Mouse (Mus musculus) liver, postnatal 0 days (tissue): ENCODE measurements around the gene Ston1. TPM values are rescaled to one million over a fixed set of nuclear protein-coding genes. Genes with fewer than 3 reads are reported as not detected.

Source experiments
- ATAC-seq: fragments of 200-750 bp; cut with Nextera tagmentation; 2 replicates; pipeline ENCODE4 v1.8.0; 2017; ENCODE audit warnings: mild to moderate bottlenecking, moderate library complexity
- DNase-seq: peaks from one replicate; pipeline ENCODE4 v3.0.0-alpha.2; 2016
- H3K27ac ChIP-seq: fragments of 300-500 bp; sonication (generic); 2 replicates; pipeline ENCODE4 v1.5.1; 2014; ENCODE audit warnings: antibody characterized with exemption, moderate library complexity, mild to moderate bottlenecking, low read depth
- H3K27me3 ChIP-seq: fragments of 300-500 bp; sonication (generic); 2 replicates; pipeline ENCODE4 v1.6.1; 2014; ENCODE audit warnings: low read length, control low read depth, mixed read lengths; ENCODE audit not compliant: insufficient read depth
- H3K36me3 ChIP-seq: fragments of 300-500 bp; sonication (generic); replicated peaks from 2 replicates; pipeline ENCODE4 v1.6.1; 2014; ENCODE audit warnings: mild to moderate bottlenecking, control low read depth, low read length, moderate library complexity, mixed read lengths; ENCODE audit not compliant: insufficient read depth
- H3K4me1 ChIP-seq: fragments of 300-500 bp; sonication (generic); 2 replicates; pipeline ENCODE4 v1.6.1; 2014; ENCODE audit warnings: antibody characterized with exemption, mild to moderate bottlenecking, control low read depth; ENCODE audit not compliant: insufficient read depth
- H3K4me2 ChIP-seq: fragments of 300-500 bp; sonication (generic); 2 replicates; pipeline ENCODE4 v1.6.1; 2014; ENCODE audit warnings: low read depth, mild to moderate bottlenecking, low read length, moderate library complexity, mixed read lengths
- H3K4me3 ChIP-seq: fragments of 300-500 bp; sonication (generic); 2 replicates; pipeline ENCODE4 v1.5.1; 2014; ENCODE audit warnings: low read depth, low read length
- H3K9ac ChIP-seq: fragments of 300-500 bp; sonication (generic); replicated peaks from 2 replicates; pipeline ENCODE4 v1.6.1; 2014; ENCODE audit warnings: mild to moderate bottlenecking, moderate library complexity
- H3K9me3 ChIP-seq: fragments of 300-500 bp; sonication (generic); 2 replicates; pipeline ENCODE4 v1.6.1; 2016; ENCODE audit warnings: mild to moderate bottlenecking, control low read depth, low read length, mixed read lengths
- CTCF ChIP-seq: sonication (generic); IDR thresholded peaks from 2 replicates; pipeline ENCODE4 v1.5.1; 2016; ENCODE audit warnings: antibody characterized with exemption, low read depth
- EP300 ChIP-seq: IDR thresholded peaks from 2 replicates; pipeline ENCODE4 v1.6.1; 2016; ENCODE audit warnings: antibody characterized with exemption, low read depth, mild to moderate bottlenecking
- WGBS: fragments of 180-500 bp; shearing (Covaris S2); extraction: QIAGEN DNeasy Blood & Tissue Kit; methylation state at CpG from one replicate; pipeline ENCODE4 v1.1.7; 2014; ENCODE audit not compliant: insufficient replicate concordance; 5-methylcytosine and 5-hydroxymethylcytosine counted together
- polyA plus RNA-seq: library from polyadenylated mRNA; unstranded; fragments of >200 nt; fragmentation: Nextera tagmentation; extraction: Ambion mirVana; gene quantifications from 2 replicates; pipeline ENCODE4 v1.2.1, GENCODE M21; 2015

The Ston1 gene
- polyA plus RNA-seq, 1 experiment from 2014 or later = 0.99 TPM

- Histone ChIP-seq H3K4me2 (no peak overlapping the region), H3K4me1 (no peaks in the 10 kb centered on the region), H3K36me3 (no peaks in the 10 kb centered on the region), H3K9me3 (no peaks in the 10 kb centered on the region), H3K27ac (no peak overlapping the region), H3K4me3 (no peak overlapping the region), H3K9ac (no peak overlapping the region), H3K27me3 (no peaks in the 10 kb centered on the region)
- TF ChIP-seq EP300 (no peak), CTCF (no peak)
- WGBS = 84% methylated on average over 2 of the region's 2 CpGs
- no peak for ATAC-seq
- no peak for DNase-seq
Observed at GRCm38 (mm10) chr17:88606056-88606455, 8.6 kb downstream of the Ston1 start.

DNA sequence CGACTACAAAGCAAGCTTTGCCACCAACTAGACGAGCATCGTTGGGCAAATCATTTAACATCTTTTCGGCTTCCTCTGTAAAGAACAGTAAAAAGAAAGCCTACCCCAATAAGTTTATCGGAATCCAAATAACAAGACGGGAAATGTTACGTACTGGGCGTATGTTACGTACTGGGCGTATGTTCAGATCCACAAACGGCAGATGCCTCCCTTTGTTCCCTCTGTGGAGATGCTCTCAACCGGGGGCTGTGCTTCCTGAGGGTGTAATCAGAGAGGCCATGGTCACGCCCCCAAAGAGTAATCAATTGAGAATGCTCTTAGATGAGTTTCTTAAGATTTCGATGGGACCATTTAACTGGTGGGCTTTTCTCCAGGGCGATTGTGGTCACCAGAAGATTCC lies 11.9 kb downstream of the Ston1 start:
- Histone ChIP-seq H3K4me1 (0 out of 2 replicates have a peak, but pooled peaks cover 2% of the 10 kb centered on the region), H3K36me3 (no peaks in the 10 kb centered on the region), H3K4me3 (no peak overlapping the region), H3K27me3 (no peaks in the 10 kb centered on the region), H3K27ac (no peak overlapping the region), H3K9ac (no peak overlapping the region), H3K4me2 (no peak overlapping the region), H3K9me3 (no peaks in the 10 kb centered on the region)
- 82% methylated on average over 15 of the region's 15 CpGs for WGBS
- DNase-seq (no peak), ATAC-seq (no peak)
- no peak for TF ChIP-seq CTCF
- no peak for TF ChIP-seq EP300

GRCm38 (mm10) chr17:88611057-88611456 lies 13.6 kb downstream of the Ston1 start:
- DNase-seq = no peak
- Histone ChIP-seq H3K4me3 (no peak overlapping the region), H3K4me2 (no peak overlapping the region), H3K9ac (no peak overlapping the region), H3K27me3 (no peaks in the 10 kb centered on the region), H3K27ac (no peak overlapping the region), H3K4me1 (0 out of 2 replicates have a peak, but pooled peaks cover 2% of the 10 kb centered on the region), H3K36me3 (no peaks in the 10 kb centered on the region), H3K9me3 (no peaks in the 10 kb centered on the region)
- WGBS = 70% methylated on average over 2 of the region's 2 CpGs
- ATAC-seq = no peak
- TF ChIP-seq CTCF = no peak
- no peak for TF ChIP-seq EP300

DNA sequence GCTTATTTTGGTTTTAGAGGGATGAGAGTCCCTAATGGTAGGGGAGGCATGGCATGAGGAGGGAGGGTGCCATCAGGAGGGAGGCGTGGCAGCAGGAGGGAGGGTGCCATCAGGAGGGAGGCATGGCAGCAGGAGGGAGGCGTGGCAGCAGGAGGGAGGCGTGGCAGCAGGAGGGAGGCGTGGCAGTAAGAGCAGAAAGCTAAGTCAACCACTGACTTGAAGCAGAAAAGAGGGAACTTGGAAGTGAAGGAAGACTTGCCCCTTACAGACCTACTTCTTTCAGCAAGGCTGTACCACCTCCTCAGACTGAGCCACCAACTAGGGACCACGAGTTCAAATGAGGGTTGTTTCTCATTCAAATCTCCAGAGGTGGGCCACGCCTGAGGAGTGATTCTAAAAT lies 15.7 kb downstream of the Ston1 start:
- Histone ChIP-seq H3K36me3 (no peaks in the 10 kb centered on the region), H3K27me3 (no peaks in the 10 kb centered on the region), H3K9ac (no peak overlapping the region), H3K9me3 (no peaks in the 10 kb centered on the region), H3K27ac (no peak overlapping the region), H3K4me1 (0 out of 2 replicates have a peak, but pooled peaks cover 2% of the 10 kb centered on the region), H3K4me3 (no peak overlapping the region), H3K4me2 (no peak overlapping the region)
- TF ChIP-seq EP300 (no peak), CTCF (no peak)
- DNase-seq = no peak
- no peak for ATAC-seq
- 55% methylated on average over 6 of the region's 6 CpGs for WGBS

- ATAC-seq (no peak), DNase-seq (no peak)
- 76% methylated on average over 3 of the region's 3 CpGs for WGBS
- Histone ChIP-seq H3K27me3 (no peaks in the 10 kb centered on the region), H3K4me3 (no peak overlapping the region), H3K27ac (no peak overlapping the region), H3K9me3 (no peaks in the 10 kb centered on the region), H3K9ac (no peak overlapping the region), H3K4me1 (0 out of 2 replicates have a peak, but pooled peaks cover 2% of the 10 kb centered on the region), H3K4me2 (no peak overlapping the region), H3K36me3 (no peaks in the 10 kb centered on the region)
- TF ChIP-seq CTCF = no peak
- no peak for TF ChIP-seq EP300
Observed at GRCm38 (mm10) chr17:88613721-88614120, 16.2 kb downstream of the Ston1 start.

- Histone ChIP-seq H3K27ac (no peak overlapping the region), H3K4me1 (0 out of 2 replicates have a peak, but pooled peaks cover 2% of the 10 kb centered on the region), H3K9me3 (no peaks in the 10 kb centered on the region), H3K4me2 (no peak overlapping the region), H3K4me3 (no peak overlapping the region), H3K9ac (no peak overlapping the region), H3K27me3 (no peaks in the 10 kb centered on the region), H3K36me3 (no peaks in the 10 kb centered on the region)
- ATAC-seq (peak; percentile 89), DNase-seq (peak; percentile 36)
- TF ChIP-seq EP300 (no peak), CTCF (no peak)
- WGBS = 43% methylated on average over 3 of the region's 3 CpGs
Observed at GRCm38 (mm10) chr17:88614234-88614633, 16.8 kb downstream of the Ston1 start.

GRCm38 (mm10) chr17:88614733-88615132 lies 17.2 kb downstream of the Ston1 start:
- Histone ChIP-seq H3K36me3 (no peaks in the 10 kb centered on the region), H3K27me3 (no peaks in the 10 kb centered on the region), H3K4me3 (no peak overlapping the region), H3K9ac (no peak overlapping the region), H3K4me2 (no peak overlapping the region), H3K27ac (no peak overlapping the region), H3K4me1 (0 out of 2 replicates have a peak, but pooled peaks cover 2% of the 10 kb centered on the region), H3K9me3 (no peaks in the 10 kb centered on the region)
- TF ChIP-seq CTCF (no peak), EP300 (no peak)
- no peak for ATAC-seq
- DNase-seq = no peak
- WGBS = 82% methylated on average over 1 of the region's 1 CpGs
